Mouse (Mus musculus) liver (tissue): ENCODE measurements around the gene Hoxd9.
A peak's percentile ranks its signal among the peaks of the same experiment; 100 is the strongest.

ENCODE experiments used
- DNase-seq: peaks from one replicate; pipeline ENCODE4 v3.0.0-alpha.2; 2020; ENCODE audit warnings: mixed read lengths

Gene Hoxd9

DNA sequence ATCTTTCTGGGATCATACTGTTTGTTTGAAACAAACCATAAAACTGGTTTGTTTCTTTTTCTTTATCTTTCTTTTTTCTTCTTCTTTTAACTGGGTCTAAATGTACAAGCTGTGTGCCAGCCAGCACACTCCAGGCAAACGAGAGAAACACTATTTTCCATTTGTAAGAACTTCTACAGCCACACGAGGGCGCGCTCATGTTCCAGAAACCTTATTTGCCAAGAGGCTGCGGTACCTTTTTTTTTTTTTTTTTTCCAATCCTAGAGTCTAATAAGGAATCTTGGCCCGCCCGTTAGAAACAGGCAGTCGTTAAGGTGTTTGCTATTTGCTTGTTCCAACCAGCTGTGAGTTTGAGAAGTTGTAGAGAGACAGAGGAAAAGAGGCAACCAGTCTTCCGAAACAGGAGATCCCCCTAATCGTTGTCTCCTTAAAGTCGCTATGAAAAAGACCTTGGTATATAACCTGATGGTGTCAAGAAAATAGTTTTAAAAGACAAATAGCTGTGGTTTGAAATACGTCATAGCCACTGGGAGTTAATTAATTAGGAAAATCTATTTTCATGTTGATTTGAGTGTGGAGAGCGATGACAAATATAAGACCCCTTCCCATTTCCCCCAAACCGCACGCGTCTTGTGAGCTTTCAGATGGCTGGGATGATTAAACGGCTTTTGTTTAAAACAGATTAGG is 11.1 kb upstream of the Hoxd9 start:
- DNase-seq: peak; percentile 48

GRCm38 (mm10) chr2:74686988-74687697 is 10.4 kb upstream of the Hoxd9 start:
- DNase-seq: no peak

- no peak for DNase-seq
These were observed 9.6 kb upstream of the Hoxd9 start for GRCm38 (mm10) chr2:74687698-74688555.

DNA sequence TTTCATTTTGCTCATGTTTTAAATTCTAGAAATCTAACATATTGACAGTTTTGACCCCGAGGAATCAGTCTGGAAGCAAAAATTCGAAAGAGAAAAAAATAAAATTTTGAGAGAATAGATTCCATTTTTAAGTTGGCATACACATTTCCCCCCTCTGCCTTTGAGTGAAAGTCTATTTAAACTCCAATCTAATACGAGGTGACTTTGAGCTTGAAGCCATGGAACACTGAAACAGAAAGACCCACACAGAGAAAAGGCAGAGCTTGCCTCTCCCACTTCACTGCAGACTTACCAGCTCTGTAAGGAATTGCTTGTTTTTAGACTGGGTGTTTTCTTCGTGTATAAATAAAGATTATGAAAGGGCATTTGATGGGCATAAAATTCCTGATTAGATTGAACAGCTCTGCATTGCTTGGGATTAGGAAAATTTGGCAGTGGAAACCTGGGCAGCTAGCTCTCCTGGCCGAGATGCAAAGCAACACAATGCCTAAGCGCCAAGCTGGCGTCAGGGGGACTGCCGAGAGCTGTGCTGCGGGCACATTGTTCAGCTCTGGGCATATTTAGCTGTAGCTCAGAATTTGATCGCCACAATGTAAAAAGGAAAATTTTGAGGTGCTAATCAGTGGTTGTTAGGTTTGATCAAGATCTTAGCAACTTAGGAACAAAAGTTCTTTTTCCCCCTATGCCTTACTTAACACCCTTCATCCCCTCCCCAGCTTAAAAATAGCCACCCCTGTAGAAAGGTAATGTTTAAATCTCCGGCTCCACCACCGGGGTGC is 8.5 kb upstream of the Hoxd9 start:
- no peak for DNase-seq

DNA sequence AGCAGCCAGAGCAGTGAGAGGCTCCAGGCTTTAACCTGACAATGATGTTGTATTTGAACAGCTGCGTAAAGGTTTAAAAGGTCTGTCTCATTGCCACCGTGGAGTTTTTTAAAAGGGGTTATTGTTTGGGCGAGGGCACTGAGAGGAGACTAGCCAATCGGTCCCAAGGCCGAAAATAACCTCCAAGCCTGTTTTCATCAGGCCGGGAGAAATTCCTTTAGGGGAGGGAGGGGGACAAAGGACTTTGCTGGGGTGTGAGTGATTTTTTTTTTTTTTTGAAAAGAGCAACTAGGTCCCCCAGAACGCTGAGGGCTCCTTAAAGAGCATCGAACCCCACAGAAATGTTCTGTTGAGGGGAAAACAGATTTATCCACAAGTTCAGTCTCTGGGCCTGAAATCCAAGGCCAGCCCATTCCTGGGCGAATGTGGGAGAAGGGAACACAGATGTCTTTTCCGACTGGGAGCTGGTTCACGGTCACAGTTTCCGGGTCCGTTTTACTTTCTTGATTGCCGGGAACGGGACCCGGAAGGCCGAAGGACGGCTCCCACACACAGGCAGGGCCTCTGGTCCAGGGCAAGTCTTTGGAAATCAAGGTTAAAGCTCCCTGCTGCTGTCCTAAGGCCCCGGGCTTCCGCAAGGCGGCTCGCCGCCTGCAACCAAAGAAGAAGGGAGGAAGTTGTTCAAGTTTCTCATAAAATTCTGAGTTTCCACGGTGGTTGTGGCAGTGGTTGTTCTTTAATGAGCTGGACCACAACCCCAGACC is 7.8 kb upstream of the Hoxd9 start:
- DNase-seq: no peak

GRCm38 (mm10) chr2:74690338-74690716 is 7.2 kb upstream of the Hoxd9 start:
- no peak for DNase-seq

DNA sequence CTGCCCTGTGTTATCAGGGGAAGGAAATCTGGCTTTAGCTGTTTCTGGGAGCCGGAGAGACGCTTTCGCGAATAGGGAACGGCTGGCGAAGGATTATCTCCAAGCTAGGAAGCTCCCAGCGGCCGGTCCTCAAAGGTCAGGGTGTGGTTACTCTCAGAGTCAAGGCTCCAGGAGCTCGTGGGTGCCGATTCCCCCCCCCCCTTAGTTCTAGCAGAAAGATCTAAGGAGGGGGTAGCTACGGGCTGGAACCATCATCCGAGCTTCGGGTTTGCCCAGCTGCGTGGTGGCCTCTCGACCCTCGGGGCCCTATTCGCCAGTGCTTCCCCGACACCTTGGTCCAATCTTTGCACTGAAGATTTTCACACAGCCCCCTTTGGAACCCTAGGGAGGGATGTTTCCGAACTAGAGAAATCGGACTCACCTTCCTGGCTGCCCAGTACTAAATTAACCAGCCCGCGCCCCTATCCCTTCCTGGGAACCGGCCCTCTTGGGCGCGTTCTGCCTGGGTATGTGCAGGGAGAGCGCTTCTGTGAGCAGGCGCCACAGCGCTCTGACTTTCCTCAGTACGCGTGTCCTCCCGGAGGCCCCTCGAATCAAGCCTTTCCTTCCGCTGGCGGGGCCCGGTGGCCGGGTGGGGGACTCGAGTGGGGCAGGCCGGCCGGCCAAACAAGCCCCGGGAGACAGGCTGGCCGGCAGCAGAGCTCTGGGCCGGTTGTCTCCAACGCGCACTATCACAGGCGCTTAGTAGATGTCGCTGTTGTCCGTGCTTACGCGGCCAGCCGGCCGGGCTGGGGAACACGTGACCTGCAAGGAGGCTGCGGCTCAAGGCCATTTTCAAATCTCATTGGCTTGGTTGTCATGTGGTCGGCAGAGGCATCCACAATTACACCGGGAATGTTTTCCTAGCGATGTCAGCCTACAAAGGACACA is 6.2 kb upstream of the Hoxd9 start, which contains the start of gene Hoxd10:
Hoxd10 (plus strand) TSS at position 903 of the 930 bp plus-strand sequence.
- peak; percentile 47 for DNase-seq

GRCm38 (mm10) chr2:74691995-74692807 is 5.3 kb upstream of the Hoxd9 start:
- DNase-seq: no peak

GRCm38 (mm10) chr2:74692808-74693431 is 4.6 kb upstream of the Hoxd9 start:
- no peak for DNase-seq

GRCm38 (mm10) chr2:74693432-74693827 is 4.1 kb upstream of the Hoxd9 start:
- no peak for DNase-seq

DNA sequence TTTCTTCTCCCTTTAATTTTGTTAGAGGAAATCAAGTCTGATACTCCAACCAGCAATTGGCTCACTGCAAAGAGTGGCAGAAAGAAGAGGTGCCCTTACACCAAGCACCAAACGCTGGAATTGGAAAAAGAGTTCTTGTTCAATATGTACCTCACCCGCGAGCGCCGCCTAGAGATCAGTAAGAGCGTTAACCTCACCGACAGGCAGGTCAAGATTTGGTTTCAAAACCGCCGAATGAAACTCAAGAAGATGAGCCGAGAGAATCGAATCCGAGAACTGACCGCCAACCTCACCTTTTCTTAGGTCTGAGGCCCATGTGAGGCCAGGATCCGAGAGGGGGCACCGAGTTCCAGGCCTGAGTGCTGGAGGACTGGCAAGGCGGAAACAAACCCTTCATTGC is 3.5 kb upstream of the Hoxd9 start:
- DNase-seq: no peak

DNA sequence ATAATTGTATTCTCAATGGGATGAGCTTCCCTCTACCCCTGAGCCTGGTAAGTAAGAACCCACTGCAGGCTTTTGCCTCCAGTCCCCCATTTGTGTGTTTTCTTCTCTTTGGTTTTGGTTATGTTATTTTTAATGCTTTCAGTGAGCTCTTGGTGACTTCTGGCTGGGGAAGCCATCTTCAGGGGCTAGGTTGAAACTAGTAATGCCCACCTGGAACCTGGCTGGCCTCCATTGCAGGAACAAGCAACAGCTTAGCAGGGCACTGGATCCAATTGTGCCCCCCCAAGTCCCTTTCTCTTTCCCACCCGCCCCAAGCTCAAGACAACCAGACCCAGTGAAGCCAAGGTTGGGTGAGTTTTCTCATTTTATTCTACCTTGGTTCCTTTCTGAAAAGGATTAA is 2.1 kb upstream of the Hoxd9 start:
- no peak for DNase-seq

GRCm38 (mm10) chr2:74695813-74696430 is 1.6 kb upstream of the Hoxd9 start:
- no peak for DNase-seq

- DNase-seq: no peak
These were observed 838 bp upstream of the Hoxd9 start for GRCm38 (mm10) chr2:74696442-74697335.

DNA sequence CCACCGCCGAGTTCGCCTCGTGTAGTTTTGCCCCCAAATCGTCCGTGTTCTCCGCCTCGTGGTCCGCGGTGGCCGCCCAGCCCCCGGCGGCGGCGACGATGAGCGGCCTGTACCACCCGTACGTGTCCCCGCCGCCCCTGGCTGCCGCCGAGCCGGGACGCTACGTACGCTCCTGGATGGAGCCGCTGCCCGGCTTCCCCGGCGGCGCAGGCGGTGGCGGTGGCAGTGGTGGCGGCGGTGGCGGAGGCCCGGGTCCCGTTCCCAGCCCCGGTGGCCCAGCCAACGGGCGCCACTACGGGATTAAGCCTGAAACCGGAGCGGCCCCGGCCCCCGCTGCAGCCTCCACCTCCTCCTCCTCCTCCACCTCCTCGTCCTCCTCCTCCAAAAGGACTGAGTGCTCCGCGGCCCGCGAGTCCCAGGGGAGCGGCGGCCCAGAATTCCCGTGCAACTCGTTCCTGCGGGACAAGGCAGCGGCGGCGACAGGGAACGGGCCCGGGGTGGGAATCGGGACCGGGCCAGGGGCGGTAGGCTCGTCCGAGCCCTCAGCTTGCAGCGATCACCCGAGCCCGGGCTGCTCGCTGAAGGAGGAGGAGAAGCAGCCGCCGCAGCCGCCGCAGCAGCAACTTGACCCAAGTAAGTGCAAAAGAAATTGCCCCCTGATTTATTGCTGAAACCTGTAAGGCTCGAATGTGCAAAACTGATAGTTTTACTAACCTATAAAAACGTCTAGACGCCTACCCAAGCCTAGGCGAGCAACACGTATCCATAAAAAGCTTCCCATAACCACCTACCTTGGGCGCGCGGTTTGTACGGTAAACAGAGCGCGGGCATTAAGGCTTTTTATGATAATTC is 900 bp downstream of the Hoxd9 start:
- no peak for DNase-seq

- DNase-seq: no peak
These were observed 1.5 kb downstream of the Hoxd9 start for GRCm38 (mm10) chr2:74699053-74699430.
